Mouse (Mus musculus) spleen, adult 2 months (tissue): ENCODE data around the gene Notch4.

Experiments
- CTCF ChIP-seq: fragments of 200-500 bp; IDR thresholded peaks from 2 replicates; pipeline ENCODE4 v1.5.1; 2011; ENCODE audit warnings: mild to moderate bottlenecking, inconsistent platforms; ENCODE audit not compliant: insufficient read depth, insufficient read length, insufficient replicate concordance; ENCODE audit errors: extremely low read depth
- POLR2A ChIP-seq: fragments of 200-500 bp; IDR thresholded peaks from 2 replicates; pipeline ENCODE4 v1.6.1; 2011; ENCODE audit warnings: low read depth, low read length, inconsistent platforms

DNA sequence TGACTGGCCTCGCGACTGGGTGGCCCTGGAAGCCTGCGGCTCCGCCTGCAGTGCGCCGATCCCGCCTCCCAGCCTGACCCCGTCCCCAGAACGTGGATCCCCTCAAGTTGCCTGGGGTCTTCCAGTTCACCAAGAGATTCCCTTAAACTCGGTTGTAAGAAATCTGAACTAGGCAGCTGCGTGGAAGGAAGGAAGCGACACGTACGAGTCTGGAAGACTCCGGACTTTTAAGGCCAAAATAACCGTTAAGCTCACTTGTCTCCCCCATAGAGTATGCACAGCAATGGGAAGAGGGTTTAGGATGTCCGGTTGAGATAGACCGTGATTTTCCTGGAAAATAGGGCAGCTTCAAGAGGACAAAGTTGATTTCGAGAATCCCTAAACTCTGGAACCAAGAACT lies 23.7 kb downstream of the Notch4 start:
- TF ChIP-seq CTCF = no peak
- no peak for TF ChIP-seq POLR2A
